Comparison of ENCODE assay signal across 10 mouse cellular contexts in genomic region chr11:69970222-69970621, GRCm38 (mm10).
"Had no signal": no experiment of that assay in that cellular context is flagged by ENCODE, and none has a peak within 500 bp of the region (broad histone marks: within the 10 kb centered on the region; RNA-seq: fewer than 3 reads in every experiment).

No protein-coding gene starts in this region.

- H3K9me3 ChIP-seq: liver, embryonic 13.5 days; lung, embryonic 15.5 days; midbrain, embryonic 13.5 days had no signal

- DNase-seq: kidney, adult 2 months; liver; liver, embryonic 13.5 days; liver, postnatal 0 days; lung, postnatal 14 days; right cerebral cortex, postnatal 14 days; thymus, postnatal 36 days had no signal

- H3K27ac ChIP-seq: kidney, postnatal 0 days; liver, embryonic 13.5 days; lung, embryonic 15.5 days; midbrain, embryonic 13.5 days had no signal

- H3K9ac ChIP-seq: liver, embryonic 13.5 days; liver, postnatal 0 days; lung, embryonic 15.5 days; midbrain, embryonic 13.5 days had no signal

- ATAC-seq: liver, postnatal 0 days; midbrain, embryonic 13.5 days had no signal

- H3K4me3 ChIP-seq: liver, embryonic 13.5 days; lung, embryonic 15.5 days; midbrain, embryonic 13.5 days had no signal

- H3K4me2 ChIP-seq: liver, embryonic 13.5 days; lung, embryonic 15.5 days; midbrain, embryonic 13.5 days had no signal
